9 mouse cellular contexts compared by ENCODE assay signal in genomic region chr6:39415762-39416161, GRCm38 (mm10). TPM values are rescaled to one million over a fixed set of nuclear protein-coding genes. Genes with fewer than 3 reads are reported as not detected.
DNase-seq lines count a peak whose midpoint lies in the region; ATAC-seq and TF ChIP-seq lines count a peak whose summit lies in the region.
"Had no signal": no experiment of that assay in that cellular context is flagged by ENCODE, and none has a peak within 500 bp of the region (broad histone marks: within the 10 kb centered on the region; RNA-seq: fewer than 3 reads in every experiment).

No protein-coding gene starts in this region.

- H3K9ac ChIP-seq in CH12.LX (ENCODE audit: insufficient read depth, low read depth), result no peak overlapping the region
- H3K9ac ChIP-seq in lung, embryonic 14.5 days, result no peak overlapping the region
- H3K9ac ChIP-seq: neural tube, embryonic 12.5 days had no signal

- in situ Hi-C loops in CH12.LX (cut with MboI; ENCODE audit: low pct_ligation_motif_present, low pct_unique_long_range_greater_than_20kb, low sequenced_read_pairs), result no loop called here

- H3K27me3 ChIP-seq in CH12.LX (replicated peaks), result no peaks in the 10 kb centered on the region
- 0 out of 2 replicates have a peak, but pooled peaks cover 16% of the 10 kb centered on the region for H3K27me3 ChIP-seq in lung, embryonic 14.5 days (ENCODE audit: insufficient read depth, low read length)
- H3K27me3 ChIP-seq: neural tube, embryonic 12.5 days had no signal

- H3K27ac ChIP-seq in CH12.LX (ENCODE audit: insufficient read depth, low read depth), result no peak overlapping the region
- no peak overlapping the region for H3K27ac ChIP-seq in lung, embryonic 14.5 days (ENCODE audit: low read depth)
- H3K27ac ChIP-seq: neural tube, embryonic 12.5 days had no signal

- H3K4me1 ChIP-seq in CH12.LX (ENCODE audit: control insufficient read depth in 1 of 2, insufficient read depth in 2 of 2), result peaks cover 4 to 28% of the 10 kb centered on the region in 2 experiments; a peak in 2 of 4 replicates
- no peaks in the 10 kb centered on the region for H3K4me1 ChIP-seq in lung, embryonic 14.5 days (ENCODE audit: insufficient read depth)

- no peaks in the 10 kb centered on the region for H3K9me3 ChIP-seq in CH12.LX (replicated peaks; ENCODE audit: low read length)
- no peaks in the 10 kb centered on the region for H3K9me3 ChIP-seq in lung, embryonic 14.5 days (ENCODE audit: low read depth, low read length)
- H3K9me3 ChIP-seq: neural tube, embryonic 12.5 days had no signal

- H3K4me3 ChIP-seq in CH12.LX (replicated peaks in 1 of 3; ENCODE audit: low read depth in 2 of 3, low read length in 2 of 3, poor library complexity in 1 of 3), result no peak overlapping the region
- no peak overlapping the region for H3K4me3 ChIP-seq in lung, embryonic 14.5 days (ENCODE audit: low read depth, low read length)
- H3K4me3 ChIP-seq: neural tube, embryonic 12.5 days had no signal

- TF ChIP-seq EP300 in CH12.LX (IDR thresholded peaks at IDR 0.05; ENCODE audit: low read length), result no peak

- no peak for TF ChIP-seq POLR2A in CH12.LX (IDR thresholded peaks at IDR 0.05; ENCODE audit: low read depth, low read length)

- TF ChIP-seq RAD21 in CH12.LX (IDR thresholded peaks at IDR 0.05; ENCODE audit: low read depth, low read length), result peak; percentile 45

- dilution Hi-C loops in CH12.LX (cut with MboI; ENCODE audit: extremely low pct_ligation_motif_present, extremely low pct_unique_long_range_greater_than_20kb, low sequenced_read_pairs), result no loop called here

- no peak for ATAC-seq in lung, embryonic 14.5 days (ENCODE audit: insufficient read depth)

- H3K36me3 ChIP-seq in CH12.LX (replicated peaks in 1 of 2; ENCODE audit: control insufficient read depth in 1 of 2, insufficient read depth in 1 of 2, low read length in 1 of 2), result peaks cover 0 to 6% of the 10 kb centered on the region in 2 experiments
- no peaks in the 10 kb centered on the region for H3K36me3 ChIP-seq in lung, embryonic 14.5 days (ENCODE audit: insufficient read depth)
- H3K36me3 ChIP-seq: neural tube, embryonic 12.5 days had no signal

- peak; percentile 70 to 74 for TF ChIP-seq CTCF in CH12.LX (conservative IDR thresholded peaks at IDR 0.05 in 1 of 2, IDR thresholded peaks at IDR 0.05 in 1 of 2; ENCODE audit: low read depth in 2 of 2, low read length in 2 of 2)
- TF ChIP-seq CTCF in lung, embryonic 14.5 days (IDR thresholded peaks at IDR 0.05; ENCODE audit: low read depth), result peak; percentile 53

- peaks cover 36% of the 10 kb centered on the region for H3K79me2 ChIP-seq in CH12.LX (replicated peaks; ENCODE audit: control insufficient read depth, extremely low read depth, insufficient read depth, poor library complexity, severe bottlenecking)

- no peak overlapping the region for H3K4me2 ChIP-seq in CH12.LX (ENCODE audit: insufficient read depth, low read depth, poor library complexity, severe bottlenecking)
- H3K4me2 ChIP-seq in lung, embryonic 14.5 days, result no peak overlapping the region
- H3K4me2 ChIP-seq: neural tube, embryonic 12.5 days had no signal

- peak; percentile 43 for DNase-seq in gastrocnemius, adult 18-20 months (ENCODE audit: low spot score)
- no peak for DNase-seq in gastrocnemius, postnatal 25 days
- peak; percentile 58 for DNase-seq in CH12.LX (ENCODE audit: extremely low read depth)
- DNase-seq in c-Kit-negative CD71-positive TER-119-positive erythroid progenitor cells, embryonic 14.5 days (ENCODE audit: low read depth, low spot score), result peak; percentile 68
- peak; percentile 63 for DNase-seq in forelimb bud, embryonic 11.5 days (ENCODE audit: low read depth, low spot score)
- DNase-seq in kidney, postnatal 36 days, result peak; percentile 63 to 87
- DNase-seq in lung, embryonic 14.5 days, result peak; percentile 82
- peak; percentile 46 to 71 for DNase-seq in spleen, adult 18-20 months

- WGBS in lung, embryonic 14.5 days, result 48% methylated on average over 3 of the region's 5 CpGs

TF ChIP-seq in CH12.LX, 34 proteins besides CTCF, POLR2A, EP300 and RAD21:
- TF ChIP-seq MAZ (IDR thresholded peaks at IDR 0.05; ENCODE audit: low read depth, low read length) (no peak), ZNF384 (IDR thresholded peaks at IDR 0.05; ENCODE audit: low read depth, low read length) (0 out of 2 replicates have a peak, but pooled peaks have one; percentile 31), SMC3 (IDR thresholded peaks at IDR 0.05; ENCODE audit: low read depth, low read length) (peak; percentile 35), MYC (IDR thresholded peaks at IDR 0.05; ENCODE audit: low read depth, low read length) (no peak), CHD2 (IDR thresholded peaks at IDR 0.05; ENCODE audit: low read length) (no peak), IRF4 (IDR thresholded peaks at IDR 0.05; ENCODE audit: low read depth, low read length) (no peak)

RNA-seq across cellular contexts. Expression of gene Mkrn1, which starts 4.5 kb away (rescaled TPM):
- 10 to 100 TPM; 14.0 to 16.4 TPM for total RNA-seq in gastrocnemius, adult 18-20 months (2021)
- total RNA-seq in gastrocnemius, postnatal 25 days (2021), result 10 to 100 TPM; 19.6 to 22.4 TPM
- 44.2 and 50.3 TPM in 2 replicates for total RNA-seq in CH12.LX (2012; rRNA removed)
- total RNA-seq in CH12.LX (2014; rRNA removed), result 39.3 and 45.1 TPM in 2 replicates
- 43.7 and 53.7 TPM in 2 replicates for polyA plus RNA-seq in CH12.LX (2012; ENCODE audit: insufficient read length, low read depth)
- polyA plus RNA-seq in lung, embryonic 14.5 days (2014; fragmentation: Nextera tagmentation; extraction: Ambion mirVana), result 59.6 and 61.2 TPM in 2 replicates

RNA-seq across cellular contexts. Expression of gene Rab19, which starts 34.8 kb away (rescaled TPM):
- total RNA-seq in gastrocnemius, adult 18-20 months (2021), result not detected
- under 1 TPM in 1 of 2 experiments, not detected in 1; 0.21 TPM for total RNA-seq in gastrocnemius, postnatal 25 days (2021)
- total RNA-seq in CH12.LX (2012; rRNA removed) (2.4 and 3.3 TPM in 2 replicates), CH12.LX (2014; rRNA removed) (0.19 TPM in 1 of 2 replicates, not detected in the other)
- polyA plus RNA-seq in CH12.LX (2012; ENCODE audit: insufficient read length, low read depth), result 0.56 and 0.63 TPM in 2 replicates
- 2.8 and 3.7 TPM in 2 replicates for polyA plus RNA-seq in lung, embryonic 14.5 days (2014; fragmentation: Nextera tagmentation; extraction: Ambion mirVana)

RNA-seq across cellular contexts. Expression of gene Slc37a3, which starts 38.3 kb away (rescaled TPM):
- total RNA-seq in gastrocnemius, adult 18-20 months (2021), result 10 to 100 TPM; 11.6 to 16.2 TPM
- 10 to 100 TPM; 12.1 to 13.7 TPM for total RNA-seq in gastrocnemius, postnatal 25 days (2021)
- total RNA-seq in CH12.LX (2012; rRNA removed), result 6.5 and 8.0 TPM in 2 replicates
- total RNA-seq in CH12.LX (2014; rRNA removed), result 2.6 and 4.5 TPM in 2 replicates
- 5.6 and 8.7 TPM in 2 replicates for polyA plus RNA-seq in CH12.LX (2012; ENCODE audit: insufficient read length, low read depth)
- polyA plus RNA-seq in lung, embryonic 14.5 days (2014; fragmentation: Nextera tagmentation; extraction: Ambion mirVana), result 33.8 and 36.6 TPM in 2 replicates
